Mouse (Mus musculus): ENCODE data around the gene Gm45837. TPM values are rescaled to one million over a fixed set of nuclear protein-coding genes. Genes with fewer than 3 reads are reported as not detected.

Gm45837 gene
- total RNA-seq, 2 experiments from 2014 or later: 2.1 TPM; not detected in 1

DNA sequence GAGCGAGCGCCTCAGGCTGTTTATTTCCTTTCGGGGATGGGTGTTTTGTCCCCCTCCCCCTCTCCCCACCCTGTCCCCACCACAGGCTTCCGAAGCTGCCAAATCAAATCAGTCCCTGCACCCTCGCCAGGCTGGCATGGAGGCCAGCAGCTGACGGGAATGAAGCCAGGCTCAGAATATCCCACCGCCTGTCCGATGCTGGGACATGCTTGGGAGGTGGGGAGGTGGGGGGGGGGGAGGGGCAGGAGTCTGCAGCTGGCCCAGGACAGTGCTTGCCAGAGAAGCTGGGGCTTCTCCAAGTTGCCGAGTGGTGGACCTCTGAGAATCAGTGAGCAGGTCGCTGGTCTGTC is 49.9 kb downstream of the Gm45837 start:
- intact Hi-C loops (cut with DNase I): no loop called here

GRCm38 (mm10) chr7:101461571-101461970 is 50.9 kb downstream of the Gm45837 start:
- intact Hi-C loops (cut with DNase I): no loop called here
- no peak for DNase-seq

More for the DNA sequence above, 49.9 kb downstream of the Gm45837 start:
- DNase-seq: peak; percentile 67 to 69

- DNase-seq: no peak
- intact Hi-C loops (cut with DNase I): no loop called here
These were observed 51.8 kb downstream of the Gm45837 start for GRCm38 (mm10) chr7:101462327-101463068.

GRCm38 (mm10) chr7:101463665-101464271 is 53.1 kb downstream of the Gm45837 start:
- intact Hi-C loops (cut with DNase I): no loop called here

DNA sequence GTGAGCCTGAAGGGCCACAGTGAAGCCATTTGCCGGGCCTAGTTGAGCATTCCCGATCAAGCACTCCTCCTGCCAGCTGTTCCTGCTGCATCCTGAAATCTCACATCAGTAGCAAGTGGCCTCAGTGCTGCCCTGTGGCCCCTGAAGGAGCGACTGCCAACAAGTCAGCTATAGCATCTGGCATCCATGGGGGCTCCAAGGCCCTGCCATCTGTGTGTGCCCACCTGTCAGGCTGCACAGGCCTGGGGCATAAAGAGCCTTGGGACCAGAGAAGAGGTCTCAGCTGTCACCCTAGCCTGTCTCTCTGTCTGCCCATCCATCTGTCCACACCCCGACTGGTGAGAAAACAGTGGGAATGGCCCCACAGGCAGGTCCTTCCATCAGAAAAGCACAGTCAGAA is 54.2 kb downstream of the Gm45837 start:
- intact Hi-C loops (cut with DNase I): no loop called here
- no peak for DNase-seq

More at GRCm38 (mm10) chr7:101463665-101464271, 53.1 kb downstream of the Gm45837 start:
- DNase-seq: no peak

DNA sequence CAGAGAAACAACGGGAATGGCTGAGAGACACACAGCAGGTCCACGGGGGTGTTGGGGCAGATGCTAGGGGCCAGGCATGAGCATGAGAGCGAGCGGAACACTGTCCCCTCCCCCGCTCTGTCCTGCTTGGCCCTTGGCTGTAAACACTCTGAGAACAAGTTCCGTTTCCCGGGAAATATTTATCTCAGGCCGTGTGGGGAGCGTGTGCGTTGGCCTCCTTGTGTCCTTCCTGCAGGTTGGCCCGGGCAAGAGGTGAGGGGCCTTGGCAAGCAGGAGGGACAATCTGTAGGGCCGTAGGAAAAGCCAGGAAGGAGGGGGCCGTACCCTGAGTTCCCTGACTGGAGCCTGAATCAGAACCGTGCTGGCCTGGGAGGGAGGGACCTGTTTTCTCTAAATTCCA is 54.7 kb downstream of the Gm45837 start:
- intact Hi-C loops (cut with DNase I): no loop called here
- peak in 1 of 2 experiments; percentile 35 for DNase-seq

DNA sequence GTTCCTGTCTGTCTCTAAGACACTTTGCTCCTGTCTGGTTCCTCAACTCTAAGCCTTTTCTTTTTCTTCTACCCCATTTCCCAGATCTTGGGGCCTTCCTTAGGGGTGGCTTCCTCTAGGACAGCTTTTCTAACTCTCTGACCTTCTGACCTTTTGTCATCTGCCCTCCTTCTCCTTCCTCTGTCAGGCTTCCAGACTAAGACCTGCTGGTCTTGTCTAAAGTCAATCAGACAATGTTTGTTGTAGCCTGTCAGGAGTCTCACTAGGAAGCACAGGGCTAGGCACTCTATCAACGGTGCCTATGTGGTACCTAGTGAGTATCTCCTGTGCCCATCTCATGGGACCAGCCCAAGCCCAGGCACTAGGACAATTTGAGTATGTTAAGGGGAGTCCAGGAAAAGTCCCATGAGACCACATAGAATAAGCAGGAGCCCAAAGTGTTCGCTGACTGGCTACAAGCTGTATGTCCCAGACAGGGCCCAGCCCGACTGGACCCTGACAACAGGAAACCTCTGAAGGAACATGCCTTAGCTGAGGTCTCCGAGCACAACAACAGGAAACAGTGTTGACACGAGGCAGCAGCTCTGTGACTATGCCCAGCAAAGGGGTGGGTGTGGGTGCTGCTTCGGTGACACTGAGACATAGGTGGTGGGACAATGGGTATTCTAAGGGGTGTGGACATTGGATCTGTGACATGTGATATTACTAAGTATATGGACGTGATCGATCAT is 55.3 kb downstream of the Gm45837 start:
- intact Hi-C loops (cut with DNase I): no loop called here

GRCm38 (mm10) chr7:101466581-101467081 is 55.9 kb downstream of the Gm45837 start:
- no peak for DNase-seq
- intact Hi-C loops (cut with DNase I): no loop called here

More for the DNA sequence above, 55.3 kb downstream of the Gm45837 start:
- no peak for DNase-seq

DNA sequence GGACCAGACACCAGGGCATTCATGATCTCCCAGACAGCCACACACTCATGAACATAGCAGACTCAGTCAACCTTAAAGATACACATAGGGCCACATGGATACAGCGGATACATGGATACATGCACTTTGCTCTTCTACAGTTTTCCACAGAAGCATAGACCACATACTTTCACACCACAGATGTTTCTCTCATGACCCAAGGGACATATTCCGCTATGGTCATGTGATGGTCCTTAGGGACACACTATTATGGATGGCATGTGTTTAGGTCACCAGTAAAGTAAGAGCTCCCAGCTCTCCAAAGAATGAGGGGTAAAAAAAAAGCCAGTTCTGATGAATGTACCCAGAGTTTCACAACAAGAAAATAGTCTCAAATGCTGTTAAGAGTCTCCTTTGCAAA is 60.7 kb downstream of the Gm45837 start:
- no peak for DNase-seq
- intact Hi-C loops (cut with DNase I): no loop called here

DNA sequence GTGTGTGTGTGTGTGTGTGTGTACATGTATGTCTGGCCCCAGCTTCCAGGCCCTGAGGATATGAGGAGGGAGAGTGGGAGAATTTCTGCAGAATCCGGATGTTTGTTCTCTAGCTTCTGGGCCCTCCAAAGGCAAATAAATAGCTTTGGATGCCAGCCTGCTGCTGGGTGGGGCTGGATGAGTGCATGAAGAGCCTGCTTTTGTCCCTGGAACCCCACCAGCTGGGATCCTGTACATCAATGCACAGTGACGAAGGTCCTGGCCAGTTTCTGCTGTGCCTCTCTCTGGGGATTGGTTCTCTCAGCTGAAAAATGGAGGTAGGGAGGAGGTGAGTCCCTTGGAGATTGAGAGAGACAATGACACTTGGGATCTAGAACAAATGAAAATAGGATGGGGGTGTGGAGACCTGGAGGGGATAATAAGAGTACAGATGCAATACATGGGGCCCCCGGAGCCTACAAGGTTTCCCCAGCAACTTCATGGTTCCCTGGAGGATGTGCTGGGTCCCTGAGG is 61.3 kb downstream of the Gm45837 start:
- DNase-seq: no peak
- intact Hi-C loops (cut with DNase I): no loop called here

GRCm38 (mm10) chr7:101472598-101473558 is 62.2 kb downstream of the Gm45837 start:
- intact Hi-C loops (cut with DNase I): no loop called here
- peak in 1 of 2 experiments; percentile 38 for DNase-seq

DNA sequence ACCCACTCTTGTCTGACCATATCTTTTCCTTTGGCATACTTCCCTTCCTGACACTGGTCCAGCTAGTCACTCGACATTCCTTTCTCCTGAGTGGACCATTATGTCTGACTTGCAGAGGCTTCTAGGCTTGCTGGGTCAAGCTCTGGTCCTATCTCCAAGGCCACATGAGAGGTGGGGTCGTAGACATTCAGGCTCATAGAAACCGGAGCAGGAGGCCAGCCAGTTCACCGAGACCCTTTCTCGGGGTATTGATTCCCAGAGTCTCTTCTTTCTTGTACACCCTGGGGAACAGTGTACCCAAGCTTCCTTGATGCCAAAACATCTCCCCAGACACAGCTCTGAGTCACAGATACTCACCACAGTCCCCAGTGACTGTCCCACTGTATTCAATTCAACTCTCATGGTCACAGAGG is 63.7 kb downstream of the Gm45837 start:
- intact Hi-C loops (cut with DNase I): no loop called here
- no peak for DNase-seq

DNA sequence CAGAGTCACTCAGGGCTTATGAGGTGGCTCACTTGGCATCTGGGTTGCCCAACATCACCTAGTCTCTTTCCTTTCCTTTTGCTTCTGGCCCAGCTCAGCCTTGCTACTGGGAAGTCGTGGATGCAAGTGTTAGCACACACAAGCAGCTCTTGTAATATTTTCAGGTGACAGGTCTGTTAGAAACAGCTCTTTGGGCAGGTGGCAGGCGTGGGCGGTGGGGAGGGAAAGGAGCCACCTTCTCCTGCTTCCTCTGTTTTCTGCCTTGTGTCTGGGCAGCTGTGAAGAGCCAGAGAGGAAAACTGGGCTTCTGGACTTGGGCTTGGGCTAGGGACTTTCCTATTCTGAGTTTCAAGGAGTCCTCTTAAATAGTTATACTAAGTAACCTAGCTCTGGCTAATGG is 65.3 kb downstream of the Gm45837 start:
- DNase-seq: no peak
- intact Hi-C loops (cut with DNase I): no loop called here

- DNase-seq: no peak
- intact Hi-C loops (cut with DNase I): no loop called here
These were observed 65.8 kb downstream of the Gm45837 start for GRCm38 (mm10) chr7:101476493-101476892.

DNA sequence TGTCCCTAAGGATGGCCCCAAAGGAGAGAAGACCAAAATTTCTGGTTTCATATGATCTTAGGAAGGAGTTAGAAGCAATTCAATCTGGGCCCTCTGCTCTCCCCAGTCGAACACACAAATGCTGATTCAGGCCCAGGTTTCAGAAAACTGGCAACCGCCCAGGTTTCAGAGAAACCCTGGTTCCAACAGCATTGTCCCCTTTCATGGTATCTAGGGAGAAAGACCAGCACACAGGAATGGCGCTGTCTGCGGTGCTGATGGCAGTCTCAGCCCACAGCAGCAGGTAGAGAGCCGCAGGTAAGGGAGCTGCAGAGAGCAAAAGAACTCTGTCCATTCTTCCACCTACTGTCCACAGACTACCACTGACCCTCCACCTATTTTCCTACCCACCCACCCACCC is 66.5 kb downstream of the Gm45837 start:
- no peak for DNase-seq
- intact Hi-C loops (cut with DNase I): no loop called here

DNA sequence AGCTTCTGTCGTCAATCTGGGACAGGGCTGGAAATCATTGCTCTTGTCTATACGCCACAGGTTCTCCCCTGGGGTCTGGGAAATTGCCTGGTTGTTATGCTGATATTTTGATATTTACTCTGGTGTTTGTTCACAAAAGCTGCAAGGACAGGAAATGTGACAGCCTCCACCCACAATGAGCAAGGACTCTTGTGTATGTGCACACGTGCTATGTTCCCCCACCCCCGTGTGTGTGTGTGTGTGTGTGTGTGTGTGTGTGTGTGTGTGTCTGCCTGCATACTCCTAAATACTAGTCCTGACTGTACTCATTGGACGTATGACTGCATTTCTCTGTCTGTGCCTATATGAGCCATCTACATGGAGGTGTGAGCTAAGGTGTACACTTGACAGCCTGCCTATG is 67.4 kb downstream of the Gm45837 start:
- intact Hi-C loops (cut with DNase I): no loop called here
- no peak for DNase-seq

- intact Hi-C loops (cut with DNase I): no loop called here
- no peak for DNase-seq
These were observed 69.2 kb downstream of the Gm45837 start for GRCm38 (mm10) chr7:101479841-101480240.

- intact Hi-C loops (cut with DNase I): no loop called here
- no peak for DNase-seq
These were observed 70.0 kb downstream of the Gm45837 start for GRCm38 (mm10) chr7:101480671-101481070.

GRCm38 (mm10) chr7:101481872-101482498 is 71.3 kb downstream of the Gm45837 start:
- no peak for DNase-seq
- intact Hi-C loops (cut with DNase I): no loop called here

Data from gastrocnemius, postnatal 36 days (tissue).